Mouse (Mus musculus) liver, postnatal 0 days (tissue): Measurements from ENCODE around the gene Nudt15.

Experiments used
- CTCF ChIP-seq: sonication (generic); IDR thresholded peaks from 2 replicates; pipeline ENCODE4 v1.5.1; 2016; ENCODE audit warnings: antibody characterized with exemption, low read depth
- EP300 ChIP-seq: IDR thresholded peaks from 2 replicates; pipeline ENCODE4 v1.6.1; 2016; ENCODE audit warnings: antibody characterized with exemption, low read depth, mild to moderate bottlenecking

GRCm38 (mm10) chr14:73501283-73501682 is 46.8 kb downstream of the Nudt15 start:
- TF ChIP-seq EP300 (no peak), CTCF (no peak)
